Mouse (Mus musculus): ENCODE measurements around the gene Gm28553.
"Not testable (repeated sequence)": the region's sequence is repeated elsewhere in the genome, so short reads cannot be mapped to it uniquely, and the experiment has no call there.

Gm28553 gene

GRCm38 (mm10) chrY:48856197-48856596 is at the start of gene Gm28553:
Gene Gm28553 (plus strand): TSS chrY:48856497.
- DNase-seq (ENCODE audit: low spot score): not testable (repeated sequence)
